Mouse (Mus musculus) heart, embryonic 12.5 days (tissue): Measurements from ENCODE around the gene Unc13b. TPM values are rescaled to one million over a fixed set of nuclear protein-coding genes. Genes with fewer than 3 reads are reported as not detected.

Experiments
- polyA plus RNA-seq: library from polyadenylated mRNA; unstranded; fragments of >200 nt; fragmentation: Nextera tagmentation; extraction: Ambion mirVana; gene quantifications from 2 replicates; pipeline ENCODE4 v1.2.1, GENCODE M21; 2016

The Unc13b gene
- polyA plus RNA-seq, 1 experiment from 2014 or later: 15.1 TPM

Other genes with a start within 250 kb of the Unc13b start
- gene Fam205a1, start 205.1 kb upstream of the Unc13b start, polyA plus RNA-seq: 0.04 TPM in 1 of 2 replicates, not detected in the other
- gene Gm12394, start 202.2 kb upstream of the Unc13b start, polyA plus RNA-seq: 0.11 TPM in 1 of 2 replicates, not detected in the other
- 0.37 and 0.60 TPM in 2 replicates for gene Fam205c, start 184.7 kb upstream of the Unc13b start, polyA plus RNA-seq
- gene Phf24, start 142.3 kb upstream of the Unc13b start, polyA plus RNA-seq: 3.4 and 3.9 TPM in 2 replicates
- gene Dnajb5, start 109.1 kb upstream of the Unc13b start, polyA plus RNA-seq: 15.6 and 17.7 TPM in 2 replicates
- gene 1700022I11Rik, start 89.3 kb upstream of the Unc13b start, polyA plus RNA-seq: 0.23 and 0.49 TPM in 2 replicates
- gene Vcp, start 58.4 kb upstream of the Unc13b start, polyA plus RNA-seq: 568 and 582 TPM in 2 replicates
- 12.2 and 12.9 TPM in 2 replicates for gene Fancg, start 48.4 kb upstream of the Unc13b start, polyA plus RNA-seq
- 15.8 and 18.7 TPM in 2 replicates for gene Pigo, start 33.1 kb upstream of the Unc13b start, polyA plus RNA-seq
- gene Stoml2, start 27.2 kb upstream of the Unc13b start, polyA plus RNA-seq: 208 and 219 TPM in 2 replicates
- 17.4 and 19.3 TPM in 2 replicates for gene Fam214b, start 12.7 kb upstream of the Unc13b start, polyA plus RNA-seq
- gene Atp8b5, start 208.2 kb downstream of the Unc13b start, polyA plus RNA-seq: 0.21 TPM in 1 of 2 replicates, not detected in the other